Mouse (Mus musculus) midbrain, embryonic 14.5 days (tissue): ENCODE results near the gene Ikbke. TPM values are rescaled to one million over a fixed set of nuclear protein-coding genes. Genes with fewer than 3 reads are reported as not detected.
"Not testable (repeated sequence)": the region's sequence is repeated elsewhere in the genome, so short reads cannot be mapped to it uniquely, and the experiment has no call there.

Experiments used
- ATAC-seq: fragments of 200-750 bp; cut with Nextera tagmentation; 2 replicates; pipeline ENCODE4 v1.8.0; 2017; ENCODE audit warnings: moderate number of reproducible peaks, moderate library complexity; ENCODE audit not compliant: low FRiP score, low TSS enrichment
- DNase-seq: peaks from one replicate; pipeline ENCODE4 v3.0.0-alpha.2; 2015
- H3K27ac ChIP-seq: fragments of 300-500 bp; sonication (generic); replicated peaks from 2 replicates; pipeline ENCODE4 v1.5.1; 2014; ENCODE audit warnings: mild to moderate bottlenecking, low read depth, low read length, moderate library complexity
- H3K27me3 ChIP-seq: fragments of 300-500 bp; sonication (generic); 2 replicates; pipeline ENCODE4 v1.6.1; 2014; ENCODE audit warnings: low read length, control low read depth, mixed read lengths; ENCODE audit not compliant: control insufficient read depth, insufficient read depth
- H3K36me3 ChIP-seq: fragments of 300-500 bp; sonication (generic); 2 replicates; pipeline ENCODE4 v1.6.1; 2014; ENCODE audit warnings: low read length, control low read depth; ENCODE audit not compliant: control insufficient read depth, insufficient read depth
- H3K4me1 ChIP-seq: fragments of 300-500 bp; sonication (generic); 2 replicates; pipeline ENCODE4 v1.6.1; 2014; ENCODE audit warnings: mild to moderate bottlenecking, antibody characterized with exemption, low read length, control low read depth; ENCODE audit not compliant: control insufficient read depth, insufficient read depth
- H3K4me2 ChIP-seq: fragments of 300-500 bp; sonication (generic); 2 replicates; pipeline ENCODE4 v1.6.1; 2014; ENCODE audit warnings: mild to moderate bottlenecking, low read length, moderate library complexity
- H3K4me3 ChIP-seq: fragments of 300-500 bp; sonication (generic); replicated peaks from 2 replicates; pipeline ENCODE4 v1.5.1; 2014; ENCODE audit warnings: low read depth, low read length
- H3K9ac ChIP-seq: fragments of 300-500 bp; sonication (generic); replicated peaks from 2 replicates; pipeline ENCODE4 v1.6.1; 2014; ENCODE audit warnings: mild to moderate bottlenecking, low read length, moderate library complexity
- H3K9me3 ChIP-seq: fragments of 300-500 bp; sonication (generic); 2 replicates; pipeline ENCODE4 v1.6.1; 2016; ENCODE audit warnings: low read length, control low read depth, mixed read lengths; ENCODE audit not compliant: control insufficient read depth
- WGBS: fragments of 180-500 bp; shearing (Covaris S2); extraction: QIAGEN DNeasy Blood & Tissue Kit; methylation state at CpG from one replicate; pipeline ENCODE4 v1.1.7; 2014; 5-methylcytosine and 5-hydroxymethylcytosine counted together
- polyA plus RNA-seq: library from polyadenylated mRNA; unstranded; fragments of >200 nt; fragmentation: Nextera tagmentation; extraction: Ambion mirVana; gene quantifications from 2 replicates; pipeline ENCODE4 v1.2.1, GENCODE M21; 2014

Gene Ikbke
- polyA plus RNA-seq, 1 experiment from 2014 or later, result 0.87 TPM

- not testable (repeated sequence) for H3K9me3 ChIP-seq
- WGBS, result 86% methylated on average over 7 of the region's 7 CpGs
These were observed 26.7 kb downstream of the Ikbke start for GRCm38 (mm10) chr1:131252516-131253250.

DNA sequence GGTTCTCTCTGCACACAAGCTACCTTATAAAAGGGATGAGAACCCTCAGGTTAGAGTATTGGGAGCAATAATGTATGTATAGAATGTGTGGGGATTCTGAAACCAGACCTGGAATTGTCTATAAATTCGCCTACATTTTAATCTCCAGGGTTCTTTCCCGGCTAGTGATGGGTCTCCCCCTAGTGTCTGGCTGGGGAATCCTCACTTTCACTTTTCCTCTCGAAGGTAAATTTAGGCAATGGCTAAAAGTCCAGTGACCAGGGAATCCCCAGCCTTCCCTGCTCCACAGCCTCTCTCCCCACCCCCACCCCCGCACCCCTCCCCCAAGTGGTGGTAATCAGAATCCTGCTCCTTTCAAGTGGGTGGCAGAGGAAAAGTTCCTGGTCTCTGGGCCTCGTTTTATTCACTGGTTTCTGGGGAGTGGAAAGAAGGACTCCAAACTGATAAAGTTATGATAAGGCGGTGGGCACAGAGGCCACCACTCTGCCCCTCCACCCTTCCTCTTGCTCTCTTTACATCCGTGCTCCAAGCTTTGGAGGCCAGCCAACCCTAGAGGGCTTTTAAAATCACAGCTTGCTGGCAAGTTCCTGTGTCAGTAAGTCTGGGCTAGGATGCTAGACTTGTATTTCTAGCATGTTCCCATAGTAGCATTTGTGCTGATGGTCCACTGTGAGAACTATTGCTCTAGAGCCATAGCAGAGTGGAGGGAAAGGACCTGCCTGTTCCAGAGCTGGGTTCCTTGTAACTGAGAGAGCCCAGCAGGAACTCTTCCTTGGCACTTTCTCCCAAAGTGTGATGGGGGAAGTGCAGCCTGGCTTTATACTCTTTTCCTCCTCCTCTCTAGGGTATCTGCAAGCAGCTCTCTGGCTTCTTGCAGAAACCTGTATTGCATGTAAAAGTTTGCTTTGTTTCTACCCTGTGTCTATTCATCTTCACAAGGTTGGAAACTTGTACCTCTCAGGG lies 32.7 kb downstream of the Ikbke start:
- Histone ChIP-seq H3K4me2 (no peak overlapping the region), H3K27ac (no peak overlapping the region), H3K4me1 (peaks cover 5% of the 10 kb centered on the region; the same call in 1 of the 2 replicates), H3K9me3 (no peaks in the 10 kb centered on the region), H3K4me3 (no peak overlapping the region), H3K27me3 (peaks cover 28% of the 10 kb centered on the region), H3K9ac (no peak overlapping the region), H3K36me3 (no peaks in the 10 kb centered on the region)
- DNase-seq, result peak; percentile 80
- ATAC-seq, result no peak
- WGBS, result 11% methylated on average over 7 of the region's 7 CpGs

More at GRCm38 (mm10) chr1:131252516-131253250, 26.7 kb downstream of the Ikbke start:
- H3K27me3 ChIP-seq, H3K27ac ChIP-seq, H3K36me3 ChIP-seq, H3K4me2 ChIP-seq, ATAC-seq, DNase-seq, H3K4me1 ChIP-seq, H3K4me3 ChIP-seq, H3K9ac ChIP-seq: not testable (repeated sequence)

GRCm38 (mm10) chr1:131245926-131246325 lies 33.5 kb downstream of the Ikbke start:
- H3K9ac ChIP-seq, result no peak overlapping the region
- WGBS, result 7% methylated on average over 9 of the region's 9 CpGs

DNA sequence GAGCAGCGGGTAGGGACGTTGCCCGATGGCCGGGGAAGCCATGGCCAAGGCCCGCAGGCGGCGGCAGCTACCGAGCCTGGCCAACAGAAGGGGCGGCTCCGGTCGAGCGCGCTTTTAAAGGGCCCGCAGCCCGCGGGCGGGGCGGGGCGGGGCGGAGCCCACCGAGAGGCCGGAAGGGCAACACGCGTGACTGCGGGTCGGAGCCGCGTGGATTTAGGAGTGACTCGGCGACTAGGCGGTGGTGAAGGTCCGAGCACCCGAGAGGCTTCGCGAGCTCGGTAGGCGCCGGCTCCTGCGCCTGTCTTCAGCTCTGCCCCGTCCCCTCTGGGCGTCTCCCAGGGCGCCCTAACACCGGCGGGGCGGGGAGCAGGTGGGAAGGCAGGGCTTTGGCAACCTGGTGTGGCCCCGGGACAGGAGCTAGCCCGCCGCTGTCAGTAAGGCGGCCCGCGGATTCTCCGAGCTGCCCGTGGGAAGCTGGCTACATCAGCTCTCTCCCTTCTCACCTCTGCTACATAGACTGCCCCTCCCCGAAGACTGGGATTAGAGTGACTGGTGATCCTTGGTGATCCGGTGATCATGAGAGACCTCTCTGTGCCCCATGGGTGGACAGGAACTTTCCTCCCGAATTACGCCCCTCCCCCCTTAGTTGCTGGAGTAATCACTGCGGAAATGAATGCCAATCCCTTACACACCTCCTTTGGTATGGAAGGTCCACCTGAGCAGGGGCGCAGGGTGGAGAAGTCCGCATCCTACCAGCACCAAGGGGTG lies 34.1 kb downstream of the Ikbke start, which contains the start of gene Rassf5:
TSS of gene Rassf5 (minus strand) at position 170 of the 768 bp plus-strand sequence.
- H3K36me3 ChIP-seq, result no peaks in the 10 kb centered on the region
- H3K4me3 ChIP-seq, result peak within 1 kb of the TSS; percentile 74
- H3K27me3 ChIP-seq, result peaks cover 28% of the 10 kb centered on the region
- no peaks in the 10 kb centered on the region for H3K9me3 ChIP-seq
- H3K4me2 ChIP-seq, result peak within 1 kb of the TSS; percentile 95
- 0 out of 2 replicates have a peak within 1 kb of the TSS, but pooled peaks have one; percentile 8 for H3K27ac ChIP-seq
- DNase-seq, result peak; percentile 75
- H3K4me1 ChIP-seq, result peaks cover 5% of the 10 kb centered on the region; the same call in 1 of the 2 replicates
- ATAC-seq, result peak; percentile 57
- H3K9ac ChIP-seq, result peak within 1 kb of the TSS; percentile 81
- 1% methylated on average over 60 of the region's 60 CpGs for WGBS

More at GRCm38 (mm10) chr1:131245926-131246325, 33.5 kb downstream of the Ikbke start:
- H3K4me3 ChIP-seq, result peak overlapping the region; percentile 74
- ATAC-seq, result peak; percentile 41; the same call in 1 of the 2 replicates
- peaks cover 28% of the 10 kb centered on the region for H3K27me3 ChIP-seq
- H3K27ac ChIP-seq, result no peak overlapping the region
- peak; percentile 67 for DNase-seq
- no peaks in the 10 kb centered on the region for H3K9me3 ChIP-seq
- peak overlapping the region; percentile 95 for H3K4me2 ChIP-seq
- no peaks in the 10 kb centered on the region for H3K36me3 ChIP-seq
- peaks cover 5% of the 10 kb centered on the region; the same call in 1 of the 2 replicates for H3K4me1 ChIP-seq

GRCm38 (mm10) chr1:131244536-131245088 lies 34.8 kb downstream of the Ikbke start:
- H3K9ac ChIP-seq, result peak overlapping the region; percentile 81
- H3K4me1 ChIP-seq, result peaks cover 8% of the 10 kb centered on the region; the same call in 1 of the 2 replicates
- peak; percentile 12; the same call in 1 of the 2 replicates for ATAC-seq
- H3K9me3 ChIP-seq, result no peaks in the 10 kb centered on the region
- H3K36me3 ChIP-seq, result no peaks in the 10 kb centered on the region
- peak overlapping the region; percentile 95 for H3K4me2 ChIP-seq
- WGBS, result under 1% methylated on average over 57 of the region's 57 CpGs
- DNase-seq, result peak; percentile 50
- H3K4me3 ChIP-seq, result peak overlapping the region; percentile 74
- peaks cover 28% of the 10 kb centered on the region for H3K27me3 ChIP-seq
- 0 out of 2 replicates have a peak overlapping the region, but pooled peaks have one; percentile 8 for H3K27ac ChIP-seq

- ATAC-seq (no peak), DNase-seq (no peak)
- peaks cover 11% of the 10 kb centered on the region; the same call in 1 of the 2 replicates for H3K4me1 ChIP-seq
- no peak overlapping the region for H3K4me3 ChIP-seq
- no peaks in the 10 kb centered on the region for H3K9me3 ChIP-seq
- H3K4me2 ChIP-seq, result no peak overlapping the region
- H3K27me3 ChIP-seq, result peaks cover 28% of the 10 kb centered on the region
- no peak overlapping the region for H3K9ac ChIP-seq
- no peaks in the 10 kb centered on the region for H3K36me3 ChIP-seq
- no peak overlapping the region for H3K27ac ChIP-seq
- WGBS, result 73% methylated on average over 6 of the region's 6 CpGs
These were observed 36.5 kb downstream of the Ikbke start for GRCm38 (mm10) chr1:131242956-131243355.

- DNase-seq (peak; percentile 38), ATAC-seq (no peak)
- Histone ChIP-seq H3K4me1 (peaks cover 7% of the 10 kb centered on the region; the same call in 1 of the 2 replicates), H3K27ac (peak overlapping the region; percentile 47), H3K36me3 (no peaks in the 10 kb centered on the region), H3K4me3 (no peak overlapping the region), H3K9ac (no peak overlapping the region; the same call in 1 of the 2 replicates), H3K9me3 (no peaks in the 10 kb centered on the region), H3K27me3 (peaks cover 24% of the 10 kb centered on the region), H3K4me2 (no peak overlapping the region)
- 41% methylated on average over 12 of the region's 12 CpGs for whole genome bisulfite sequencing
These were observed 39.7 kb downstream of the Ikbke start for GRCm38 (mm10) chr1:131239576-131240193.
